Mouse (Mus musculus) adrenal gland, adult (tissue): ENCODE measurements at regions not wholly inside any gene's neighbourhood (a gene's known extent, or its start where the extent isn't known, plus 50 kb on each side); places are given as distances from the start of the nearest gene placed in this dataset.
A peak's percentile ranks its signal among the peaks of the same experiment; 100 is the strongest.

Source experiments
- DNase-seq, 2 experiments: peaks; one replicate each; pipeline ENCODE4 v3.0.0; 2022 to 2023; ENCODE audit warnings: low spot score in 1 of 2; ENCODE audit not compliant: inconsistent age in 2 of 2

DNA sequence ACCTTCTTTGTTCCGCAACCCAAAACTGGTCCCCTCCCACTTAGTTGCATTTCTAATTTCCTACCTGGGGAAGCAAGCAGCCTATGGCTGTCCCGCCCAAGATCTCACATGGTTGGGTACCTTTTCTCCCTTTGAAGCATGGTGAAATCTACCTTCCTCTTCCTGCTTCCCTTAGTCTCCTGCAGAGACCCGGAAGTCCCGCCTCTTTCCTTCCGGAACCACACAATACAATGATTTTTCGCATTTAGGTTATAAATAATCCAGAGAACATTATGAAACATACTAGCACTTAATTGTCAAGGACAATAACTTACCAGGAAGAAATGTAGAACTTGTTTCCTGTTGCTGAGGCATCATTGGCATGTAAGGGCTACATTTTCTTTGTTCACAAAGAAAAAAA lies 58.8 kb downstream of the 1700009N14Rik start:
- no peak for DNase-seq

DNA sequence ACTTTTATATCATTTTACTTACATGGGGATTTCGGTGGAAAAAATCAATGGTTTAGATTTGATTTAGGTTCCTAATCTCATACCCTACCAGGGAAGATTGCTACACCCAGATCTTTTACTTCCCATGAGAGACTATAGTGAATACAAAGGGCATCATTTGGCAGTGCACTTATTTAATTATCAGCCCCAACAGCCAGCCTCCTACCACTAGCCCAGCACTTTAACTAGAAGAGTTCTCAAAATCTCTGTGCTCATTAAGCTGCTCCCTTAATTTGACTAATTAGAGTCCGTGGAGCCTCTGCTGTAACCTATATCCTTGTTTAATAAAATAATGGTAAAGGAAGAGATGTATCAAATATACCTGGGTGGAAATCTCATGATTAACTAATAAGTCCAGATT lies 77.4 kb downstream of the 1700009N14Rik start:
- DNase-seq = no peak

DNA sequence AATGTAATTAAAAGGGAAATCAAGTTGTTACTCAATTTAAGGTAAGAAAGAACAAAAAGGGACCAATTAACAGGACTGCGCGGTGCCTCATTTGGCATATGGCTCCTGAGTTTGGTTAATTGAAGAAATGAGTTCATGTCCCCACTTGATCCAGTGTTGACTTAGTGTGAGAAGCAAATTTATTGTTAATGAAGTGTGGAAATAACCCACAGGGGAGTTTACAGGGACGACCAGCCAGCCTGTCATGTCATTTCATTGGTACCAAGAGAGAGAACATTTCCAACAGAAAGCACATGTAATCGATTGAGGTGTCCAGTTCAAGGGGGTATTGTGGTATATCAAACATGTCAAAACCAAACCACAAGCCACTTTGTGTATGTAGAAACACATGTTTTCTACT lies 78.6 kb downstream of the 1700009N14Rik start:
- no peak for DNase-seq

DNA sequence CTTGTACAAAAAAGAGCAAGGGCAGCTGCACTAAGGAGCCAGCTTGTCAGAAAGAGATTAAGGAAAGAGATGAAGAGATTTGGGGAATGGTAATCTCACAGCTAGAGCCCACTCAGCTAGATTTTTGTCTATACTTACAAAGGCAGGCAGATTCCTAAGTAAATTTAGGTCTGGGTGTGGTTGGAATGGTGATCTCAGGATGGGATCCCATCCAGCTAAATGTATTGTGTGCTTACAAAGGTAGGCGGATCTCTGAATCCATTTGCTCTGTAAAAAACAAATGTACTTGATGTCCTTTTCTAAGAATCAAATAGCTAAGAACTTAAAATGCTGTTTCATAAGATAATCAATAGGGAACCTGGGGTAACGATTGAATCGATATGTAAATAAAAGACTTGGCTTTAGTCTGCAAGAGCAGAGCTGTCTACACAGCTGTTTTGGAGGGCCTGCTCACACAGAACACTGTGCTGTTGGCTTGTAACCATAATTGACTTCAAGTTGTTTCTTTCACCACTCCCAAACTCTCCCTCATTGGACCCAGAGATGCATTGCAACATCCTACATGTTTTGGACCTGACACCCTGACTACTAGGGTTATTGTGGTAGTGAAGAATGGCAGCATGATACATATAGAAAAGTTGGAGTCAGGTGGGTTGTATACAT lies 106.1 kb downstream of the 1700009N14Rik start:
- DNase-seq = no peak

DNA sequence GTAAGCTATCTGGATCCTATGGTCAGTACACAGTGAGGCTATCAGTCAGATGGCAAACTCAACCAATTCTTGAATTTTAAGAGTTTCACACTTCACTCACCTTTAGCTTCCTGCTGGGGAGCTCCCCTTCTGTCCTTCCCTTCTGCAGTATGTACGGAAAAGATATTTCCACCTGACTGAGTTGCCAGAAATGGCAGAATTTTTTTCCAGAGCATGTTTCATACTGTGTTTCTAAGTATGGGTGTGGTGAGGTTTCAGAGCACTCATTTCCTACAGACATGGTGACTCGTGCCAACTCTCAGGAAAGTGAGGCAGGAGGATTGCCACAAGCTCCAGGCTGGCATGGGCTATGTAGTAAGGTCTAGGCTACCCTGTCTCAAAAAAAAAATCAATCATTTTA lies 147.3 kb downstream of the 1700009N14Rik start:
- no peak for DNase-seq

DNA sequence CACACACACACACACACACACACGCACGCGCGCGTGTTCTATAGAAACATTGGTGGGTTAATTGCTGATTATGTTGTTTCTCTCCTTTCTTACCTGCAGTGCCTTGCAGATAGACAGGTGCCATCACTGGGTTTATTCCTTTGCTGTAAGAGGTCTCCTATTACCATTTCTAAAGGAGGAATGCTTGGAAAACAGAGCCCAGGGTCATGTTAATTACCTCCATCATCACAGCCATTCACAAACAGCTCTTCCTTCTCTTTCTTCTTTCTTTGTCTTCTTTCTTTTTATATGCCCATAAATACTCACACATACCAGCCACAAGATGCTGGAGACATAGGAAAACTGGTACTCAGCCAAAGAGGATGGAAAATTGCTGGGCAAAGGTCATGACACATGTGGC lies 155.0 kb downstream of the 1700009N14Rik start:
- DNase-seq = no peak

DNA sequence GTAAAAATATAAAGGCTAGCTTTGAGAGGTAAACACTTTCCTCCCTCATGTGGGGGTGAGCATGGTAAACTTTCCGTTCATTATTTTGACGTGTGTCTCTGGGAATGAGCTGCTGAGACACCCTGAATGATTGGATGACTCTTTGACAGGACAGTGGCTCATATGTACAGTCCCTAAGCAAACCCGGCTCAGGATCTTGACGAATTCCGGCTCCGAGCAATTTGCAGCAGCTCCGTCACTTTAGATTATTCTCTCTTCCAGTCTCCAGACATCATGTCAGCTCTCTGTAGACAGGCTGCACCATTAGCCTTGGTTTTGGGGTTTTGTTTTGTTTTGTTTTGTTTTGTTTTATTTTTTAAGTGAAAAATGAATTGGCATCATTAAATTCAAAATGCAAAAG lies 194.0 kb downstream of the 1700009N14Rik start:
- no peak for DNase-seq

DNA sequence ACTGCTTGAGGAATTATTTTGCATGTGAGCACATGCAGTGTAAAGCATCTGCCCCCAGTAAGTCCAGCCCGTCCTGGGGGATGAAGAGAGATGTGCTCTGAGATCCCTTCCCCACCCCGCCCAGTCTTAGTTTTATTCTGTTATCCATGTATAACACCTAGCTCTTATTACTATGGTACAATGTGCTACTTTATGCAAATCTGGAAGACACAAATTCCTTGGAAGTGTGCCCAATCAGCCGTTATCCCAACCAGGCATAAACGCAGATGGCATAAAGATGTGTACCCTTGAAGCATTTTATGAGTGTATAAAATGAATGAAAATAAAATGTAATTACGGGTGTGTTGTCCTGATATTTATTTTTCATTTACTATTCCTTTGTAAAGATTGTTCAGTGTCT lies 194.8 kb downstream of the 1700009N14Rik start:
- DNase-seq = no peak

DNA sequence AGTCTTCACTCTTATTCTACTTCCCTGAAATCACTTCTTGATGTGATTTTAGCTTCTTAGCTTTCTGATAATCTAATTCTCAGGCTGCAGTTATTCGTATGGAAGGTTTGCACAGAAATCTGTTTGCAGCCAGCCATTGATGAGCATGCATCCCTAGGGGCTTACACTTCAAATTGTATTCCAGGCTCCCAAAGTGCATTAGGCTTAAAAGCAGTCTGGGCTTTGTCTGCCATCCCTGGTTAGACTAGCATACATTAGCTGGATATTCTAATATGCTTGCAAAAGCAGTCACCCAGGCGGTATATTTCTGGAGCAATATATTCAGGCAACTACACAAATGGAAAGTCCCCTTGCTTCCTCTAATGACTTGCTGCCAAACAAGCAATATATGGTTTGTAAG lies 210.4 kb downstream of the 1700009N14Rik start:
- no peak for DNase-seq

DNA sequence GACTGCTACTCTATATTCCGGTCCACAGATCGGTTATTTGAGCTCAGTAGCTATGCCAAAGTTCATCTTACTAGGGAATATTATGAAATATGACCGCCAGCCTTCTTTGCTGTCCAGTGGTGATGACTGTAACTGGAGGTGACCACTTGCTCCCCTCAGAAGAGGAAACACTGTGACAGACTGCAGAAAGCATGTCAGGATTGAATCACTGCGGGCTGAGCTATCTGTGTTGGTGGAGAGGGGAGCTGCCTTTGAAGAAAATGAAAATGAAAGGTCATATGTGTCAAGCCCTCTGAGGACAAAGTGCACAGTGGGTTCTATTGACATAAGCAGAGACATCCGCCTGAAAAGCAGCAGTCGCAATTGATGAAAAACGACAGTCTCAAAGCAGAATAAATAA lies 222.5 kb downstream of the 1700009N14Rik start:
- DNase-seq = no peak

DNA sequence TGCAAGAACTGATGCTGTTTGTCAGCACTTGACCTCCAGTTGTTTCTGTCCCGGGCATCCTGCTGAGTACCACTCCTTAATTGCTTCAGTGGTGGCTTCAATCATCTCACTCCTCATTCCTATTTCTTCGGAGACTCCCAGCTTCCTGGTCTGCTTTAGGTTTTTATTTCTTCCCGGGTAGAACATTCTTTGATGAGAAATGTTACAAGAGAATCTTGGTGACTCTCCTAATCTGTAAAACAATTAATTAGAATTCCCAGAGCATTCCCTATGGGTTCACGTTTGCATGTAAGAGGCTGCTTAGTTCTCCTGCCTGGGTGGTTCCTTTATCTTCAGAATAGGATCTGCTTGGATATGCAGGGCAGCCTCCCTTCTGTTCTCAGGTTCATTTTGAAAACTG lies 245.1 kb downstream of the 1700009N14Rik start:
- no peak for DNase-seq

DNA sequence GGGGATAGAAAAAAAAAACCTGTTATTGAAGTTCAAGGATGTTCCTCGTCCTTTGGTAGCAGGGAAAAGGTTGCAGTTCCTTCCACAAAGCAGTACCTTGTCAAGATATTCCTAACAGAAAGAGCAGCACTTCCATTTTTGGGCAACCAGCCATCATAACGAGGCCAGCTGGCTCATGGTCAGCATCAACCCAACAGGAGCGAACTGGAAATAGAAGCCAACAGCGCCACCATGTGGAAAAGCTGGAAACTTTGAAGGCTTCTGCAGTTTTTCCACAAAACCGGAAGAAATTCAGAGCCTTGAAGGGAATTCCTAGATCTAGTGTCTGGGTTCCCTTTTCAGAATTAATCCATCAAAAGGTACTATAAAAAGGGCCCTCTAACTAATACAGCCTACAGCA lies 247.5 kb downstream of the 1700009N14Rik start:
- peak; percentile 70 to 92 for DNase-seq

DNA sequence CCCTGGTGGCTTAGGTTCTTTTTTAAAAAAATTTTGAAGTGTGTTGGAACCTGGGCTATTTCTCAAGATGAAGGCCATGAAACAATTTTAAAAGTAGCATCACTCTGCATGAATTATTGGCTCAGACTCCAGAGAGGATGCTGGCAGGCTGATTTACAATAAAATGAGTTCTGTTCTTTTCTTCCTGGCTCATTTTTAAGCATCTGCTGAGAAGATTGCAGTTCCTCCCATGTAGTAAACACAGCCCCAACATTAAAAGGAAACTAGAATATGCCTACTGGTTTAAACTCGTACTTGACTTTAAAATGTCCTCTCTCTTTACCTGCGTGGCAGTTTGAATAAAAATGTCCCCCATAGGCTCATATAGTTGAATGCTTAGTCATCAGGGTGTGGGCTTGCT lies 249.3 kb downstream of the 1700009N14Rik start:
- no peak for DNase-seq

DNA sequence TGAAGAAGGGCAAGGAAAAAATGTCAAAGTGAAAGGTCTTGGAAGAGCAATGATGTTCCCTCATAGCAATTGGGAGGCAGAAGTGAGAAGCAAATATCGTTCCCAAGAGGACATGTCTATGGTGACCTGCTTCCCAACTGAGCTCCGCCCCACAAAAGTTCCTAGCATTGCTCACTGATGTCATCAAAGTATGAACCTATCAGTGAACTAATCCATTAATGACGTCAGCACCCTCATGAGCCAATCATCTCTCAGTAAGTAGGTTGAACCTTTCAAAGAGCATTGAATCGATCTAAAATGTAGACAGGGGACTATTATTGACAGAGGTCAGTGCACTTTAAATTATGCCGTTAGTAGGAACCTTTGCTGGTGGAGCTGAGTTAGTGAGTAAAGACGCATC lies 267.4 kb downstream of the 1700009N14Rik start:
- DNase-seq = no peak

DNA sequence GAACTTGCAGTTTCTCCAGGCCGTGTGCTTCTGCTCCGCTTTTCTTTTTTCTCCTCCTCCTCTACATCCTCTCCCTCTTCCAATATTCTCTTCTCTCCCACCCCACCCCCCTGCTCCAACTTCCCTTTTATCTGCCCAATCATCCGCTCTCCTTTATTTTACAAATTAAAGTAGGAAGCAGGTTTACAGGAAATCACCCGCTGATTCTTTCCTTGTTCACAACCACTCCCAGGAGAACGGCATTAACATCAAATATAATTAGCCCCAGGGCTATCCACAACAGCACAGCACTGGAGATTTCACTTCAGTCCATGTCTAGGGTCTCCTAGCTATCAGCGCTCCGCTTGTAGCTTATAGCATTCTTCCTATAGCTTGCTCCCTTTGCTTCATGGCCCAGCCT lies 268.6 kb downstream of the 1700009N14Rik start:
- no peak for DNase-seq

DNA sequence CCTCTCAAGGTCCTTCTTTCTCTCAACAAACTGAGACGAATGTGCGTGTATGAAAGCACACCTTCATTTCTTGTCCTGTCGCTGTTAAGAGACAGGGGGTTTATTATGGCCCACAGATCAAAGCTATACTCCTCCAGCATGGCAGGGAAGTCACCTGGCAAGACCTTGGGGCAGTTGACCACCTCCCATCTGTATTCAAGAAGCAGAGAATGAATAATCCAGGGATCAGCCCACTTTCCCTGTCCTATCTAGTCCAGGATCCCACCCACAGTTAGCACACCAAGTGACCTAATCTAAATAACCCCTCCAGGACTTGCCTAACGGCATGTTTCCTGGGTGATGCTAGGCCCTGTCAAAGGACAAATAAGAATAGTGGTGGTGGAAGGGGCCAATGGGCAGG lies 269.9 kb downstream of the 1700009N14Rik start:
- DNase-seq = no peak

DNA sequence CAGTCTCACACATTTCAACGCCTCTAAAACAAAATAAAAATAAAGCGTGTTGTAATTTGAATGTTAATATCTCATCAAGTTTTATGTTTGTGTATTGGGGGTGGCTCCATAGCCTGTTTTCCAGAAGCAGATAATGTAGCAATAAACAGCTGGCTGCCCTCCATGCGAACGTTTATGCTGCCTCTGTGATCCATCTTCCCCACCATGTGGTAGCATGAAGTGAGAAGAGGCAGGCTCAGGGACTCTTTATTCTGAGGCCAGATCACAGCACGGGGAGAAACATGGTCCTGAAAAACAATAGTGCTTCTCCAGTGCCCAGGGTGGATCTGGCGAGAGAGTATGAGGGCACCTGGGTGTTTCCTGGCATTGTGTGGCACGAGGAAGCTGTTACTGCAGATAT lies 271.4 kb downstream of the 1700009N14Rik start:
- no peak for DNase-seq

DNA sequence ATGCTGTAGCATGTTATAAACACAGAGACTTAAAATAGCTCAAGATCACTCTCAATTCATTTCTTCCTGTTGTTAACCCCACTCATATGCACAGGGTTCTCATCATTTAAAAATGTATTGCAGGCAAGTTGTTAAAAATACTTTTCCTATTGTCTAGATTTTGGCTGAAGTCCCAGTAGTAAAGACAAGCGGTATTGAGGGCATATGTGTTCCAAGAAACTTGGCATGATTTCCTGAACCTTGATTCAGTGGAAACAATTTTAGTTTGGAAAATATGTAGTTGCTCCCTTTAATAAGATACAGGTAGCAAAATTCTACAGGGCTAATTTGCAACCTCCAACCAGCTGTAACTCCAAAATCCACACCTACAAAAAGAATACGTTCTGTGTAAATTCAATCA lies 315.5 kb downstream of the 1700009N14Rik start:
- DNase-seq = peak in 1 of 2 experiments; percentile 2

DNA sequence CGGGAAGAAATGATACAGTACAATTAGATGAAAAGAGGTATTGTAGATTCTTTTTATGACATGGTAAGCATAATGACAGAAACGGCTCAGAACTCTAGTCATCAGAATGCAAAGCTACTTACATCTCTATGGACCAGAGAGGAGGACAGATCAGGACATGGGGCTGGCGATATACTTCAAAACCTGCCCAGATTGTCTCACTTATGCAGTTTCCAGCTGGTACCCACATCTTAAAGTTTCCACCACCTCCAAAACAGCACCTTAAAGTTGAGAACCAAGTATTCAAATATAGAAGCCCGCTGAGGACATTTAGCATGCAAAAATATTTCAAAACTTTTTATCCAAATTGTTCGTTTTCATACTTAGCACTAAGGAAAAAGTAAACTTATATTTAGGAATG lies 341.0 kb downstream of the 1700009N14Rik start:
- no peak for DNase-seq

DNA sequence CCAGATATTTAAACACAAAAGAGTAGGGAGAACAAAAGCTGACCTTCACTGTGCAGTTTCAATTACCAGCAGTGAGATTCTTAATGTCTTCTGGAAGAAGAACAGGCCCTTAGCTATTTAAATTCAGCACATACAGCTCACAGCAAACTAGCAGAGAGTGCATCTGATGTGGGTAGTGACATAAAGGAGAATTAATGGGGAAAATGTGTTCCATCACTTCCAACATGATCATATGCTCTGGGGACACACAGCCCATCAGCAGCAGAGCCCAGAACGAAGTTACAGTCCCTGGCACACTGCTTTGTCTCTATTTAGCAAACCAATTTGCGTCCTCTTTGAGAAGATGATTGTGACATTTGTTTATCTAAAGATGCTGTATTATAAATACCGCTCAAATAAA lies 332.9 kb upstream of the Aco1 start:
- no peak for DNase-seq

DNA sequence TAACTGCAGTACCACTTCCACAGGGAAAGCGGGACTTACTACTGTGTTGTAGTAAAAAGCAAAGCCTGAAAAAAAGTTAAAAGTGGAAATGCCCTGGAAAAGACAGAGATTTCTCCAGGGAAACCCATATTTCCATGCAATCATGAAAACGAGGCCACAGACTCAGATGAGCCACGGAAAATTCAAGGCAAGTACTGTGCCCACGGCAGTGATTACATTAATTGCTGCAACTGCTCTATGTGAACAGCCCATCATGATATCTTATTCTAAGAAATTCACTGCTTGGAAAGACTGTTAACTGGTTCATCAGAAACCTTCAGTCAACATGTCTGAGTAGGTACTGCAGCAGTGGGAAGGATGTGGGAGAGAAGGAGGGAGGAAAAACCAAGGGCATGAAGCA lies 330.1 kb upstream of the Aco1 start:
- DNase-seq = no peak

DNA sequence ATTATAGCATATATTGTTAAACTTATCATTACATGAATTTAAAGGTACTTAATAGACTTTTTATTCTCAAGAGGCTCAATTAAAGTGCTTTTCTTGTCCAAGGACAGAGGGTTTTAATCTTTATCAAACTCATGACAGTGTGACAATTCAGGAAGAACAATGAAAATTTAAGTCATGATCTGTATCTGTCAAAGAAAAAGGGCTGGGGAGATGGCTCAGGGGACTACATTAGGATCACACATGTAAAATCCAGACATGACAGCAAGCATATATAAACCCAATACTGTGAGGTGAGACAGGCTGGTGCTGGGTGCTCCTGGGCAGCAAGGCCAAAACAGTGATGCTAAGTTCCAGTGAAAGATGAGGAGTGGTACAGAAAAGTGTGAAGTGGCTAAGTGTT lies 327.3 kb upstream of the Aco1 start:
- no peak for DNase-seq

DNA sequence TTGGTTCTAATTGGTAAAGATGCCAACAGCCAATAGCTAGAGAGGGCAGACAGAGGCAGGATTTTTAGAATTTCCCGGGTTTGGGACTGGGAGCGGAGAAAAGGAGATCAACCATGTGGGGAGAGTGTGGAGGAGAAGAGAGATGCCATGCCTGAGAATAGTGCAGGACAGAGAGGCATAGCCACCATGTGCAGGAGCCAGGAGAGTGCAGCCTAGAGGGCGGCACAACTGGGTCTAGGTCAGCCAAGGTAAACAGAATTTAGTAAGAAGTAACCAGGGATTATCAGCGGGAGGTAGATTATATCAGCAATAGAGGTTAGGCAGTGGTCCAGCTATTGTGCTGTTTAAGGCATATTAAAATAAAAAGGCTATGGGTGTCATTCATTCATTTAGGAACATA lies 325.2 kb upstream of the Aco1 start:
- no peak for DNase-seq

DNA sequence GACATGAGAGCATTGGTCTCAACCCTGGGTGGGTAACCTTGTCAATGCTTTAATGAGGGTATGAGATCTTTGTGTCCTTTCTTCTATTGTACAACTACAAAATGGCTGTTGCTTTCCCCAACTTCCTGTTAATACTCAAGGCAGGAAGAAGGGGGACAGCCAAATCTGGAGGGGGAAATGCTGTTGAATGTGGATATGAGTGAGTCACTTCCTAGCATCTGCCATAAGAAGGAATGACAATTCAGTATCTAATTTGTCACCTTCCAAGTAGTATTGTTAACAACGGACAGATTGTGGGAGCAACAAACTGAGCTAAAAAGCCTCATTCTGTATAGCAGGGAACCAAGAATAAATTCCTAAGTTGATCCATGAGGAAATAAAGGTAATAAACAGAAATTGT lies 309.2 kb upstream of the Aco1 start:
- no peak for DNase-seq
